Mouse (Mus musculus) spleen, adult 18-20 months (tissue): ENCODE data around the gene Wnt8b.

ENCODE experiments used
- DNase-seq, 2 experiments: peaks; one replicate each; pipeline ENCODE4 v3.0.0; 2022; ENCODE audit warnings: mixed read lengths in 2 of 2

Wnt8b gene

GRCm38 (mm10) chr19:44512601-44513000 lies 19.3 kb downstream of the Wnt8b start:
- DNase-seq: no peak

- no peak for DNase-seq
These were observed 20.0 kb downstream of the Wnt8b start for GRCm38 (mm10) chr19:44513054-44513833.

GRCm38 (mm10) chr19:44513921-44514482 lies 20.7 kb downstream of the Wnt8b start:
- DNase-seq: no peak

- DNase-seq: no peak
These were observed 21.5 kb downstream of the Wnt8b start for GRCm38 (mm10) chr19:44514521-44515451.

- no peak for DNase-seq
These were observed 22.5 kb downstream of the Wnt8b start for GRCm38 (mm10) chr19:44515769-44516168.

GRCm38 (mm10) chr19:44517996-44518768 lies 24.9 kb downstream of the Wnt8b start:
- no peak for DNase-seq

GRCm38 (mm10) chr19:44519152-44519551 lies 25.9 kb downstream of the Wnt8b start:
- no peak for DNase-seq

- DNase-seq: no peak
These were observed 32.4 kb downstream of the Wnt8b start for GRCm38 (mm10) chr19:44525551-44526205.

- DNase-seq: no peak
These were observed 36.7 kb downstream of the Wnt8b start for GRCm38 (mm10) chr19:44530018-44530417.

- no peak for DNase-seq
These were observed 42.1 kb downstream of the Wnt8b start for GRCm38 (mm10) chr19:44535376-44535775.

- DNase-seq: no peak
These were observed 44.1 kb downstream of the Wnt8b start for GRCm38 (mm10) chr19:44537416-44537815.

- DNase-seq: no peak
These were observed 49.5 kb downstream of the Wnt8b start for GRCm38 (mm10) chr19:44542694-44543178.

- DNase-seq: no peak
These were observed 51.1 kb downstream of the Wnt8b start for GRCm38 (mm10) chr19:44544372-44544771.

GRCm38 (mm10) chr19:44544775-44545174 lies 51.5 kb downstream of the Wnt8b start:
- DNase-seq: peak; percentile 27 to 76

GRCm38 (mm10) chr19:44545321-44546041 lies 52.2 kb downstream of the Wnt8b start, which contains the start of gene Sec31b:
Gene Sec31b, minus strand, starts transcription at chr19:44545864.
- DNase-seq: peak; percentile 14 to 30

GRCm38 (mm10) chr19:44552731-44553130 lies 59.5 kb downstream of the Wnt8b start, which contains the start of gene Gm20538:
Gene Gm20538, minus strand, starts transcription at chr19:44552831.
- no peak for DNase-seq

GRCm38 (mm10) chr19:44553286-44553685 lies 60.0 kb downstream of the Wnt8b start:
- DNase-seq: no peak

GRCm38 (mm10) chr19:44554490-44554860 lies 61.2 kb downstream of the Wnt8b start:
- no peak for DNase-seq

- peak; percentile 88 to 92 for DNase-seq
These were observed 61.8 kb downstream of the Wnt8b start, which contains the start of gene Ndufb8 for GRCm38 (mm10) chr19:44554861-44555590. Gene Ndufb8, minus strand, starts transcription at chr19:44555440.

GRCm38 (mm10) chr19:44562652-44563206 lies 69.5 kb downstream of the Wnt8b start, which contains the start of gene Hif1an:
Gene Hif1an, plus strand, starts transcription at chr19:44562850.
- DNase-seq: peak; percentile 87 to 93
